Mouse (Mus musculus) B cell, adult 2 months (primary cell): ENCODE data around the gene Smco2.

Source experiments
- DNase-seq, 2 experiments: peaks; one replicate each; pipeline ENCODE4 v3.0.0; 2022

The Smco2 gene

DNA sequence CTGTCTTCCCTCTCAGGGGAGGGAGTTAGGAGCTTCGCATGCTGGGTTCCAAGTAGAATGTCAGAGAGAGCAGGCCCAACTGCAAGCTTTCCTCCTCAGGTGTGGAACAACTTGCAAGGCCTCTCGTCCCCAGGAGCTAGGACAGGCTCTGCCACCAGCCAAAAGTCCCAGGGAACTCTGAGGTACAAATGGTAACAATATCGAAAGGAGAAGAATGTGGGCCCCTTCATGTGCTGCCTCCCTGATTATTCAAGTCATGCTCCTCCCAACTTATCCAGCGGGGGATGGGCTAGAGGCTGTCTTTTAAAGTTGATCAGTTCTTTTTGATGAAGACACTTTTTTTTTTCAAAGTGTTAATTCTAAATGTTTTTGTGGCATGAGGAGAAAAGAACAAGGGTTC lies at the start of gene Smco2:
Gene Smco2, plus strand, starts transcription at position 55 of the 400 bp plus-strand sequence.
- no peak for DNase-seq

DNA sequence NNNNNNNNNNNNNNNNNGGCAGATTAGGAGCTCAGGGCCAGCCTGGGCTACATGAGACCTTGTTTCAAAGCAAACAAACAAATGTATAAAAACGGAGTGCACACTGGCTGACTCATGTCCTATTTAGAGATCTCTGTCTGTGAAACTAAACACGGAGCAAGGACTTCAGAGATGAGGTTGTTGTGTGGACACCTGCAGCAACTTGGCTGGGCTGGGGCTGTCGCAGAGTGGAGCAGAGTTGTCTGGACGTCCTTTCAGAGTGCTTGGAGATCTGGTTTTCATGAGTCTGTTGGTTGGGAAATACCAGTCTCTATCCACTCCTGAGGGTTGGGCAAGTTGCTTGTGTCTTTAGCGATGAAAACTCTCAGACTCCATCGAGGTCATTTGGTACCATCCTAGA lies 39.9 kb upstream of the Smco2 start:
- no peak for DNase-seq

DNA sequence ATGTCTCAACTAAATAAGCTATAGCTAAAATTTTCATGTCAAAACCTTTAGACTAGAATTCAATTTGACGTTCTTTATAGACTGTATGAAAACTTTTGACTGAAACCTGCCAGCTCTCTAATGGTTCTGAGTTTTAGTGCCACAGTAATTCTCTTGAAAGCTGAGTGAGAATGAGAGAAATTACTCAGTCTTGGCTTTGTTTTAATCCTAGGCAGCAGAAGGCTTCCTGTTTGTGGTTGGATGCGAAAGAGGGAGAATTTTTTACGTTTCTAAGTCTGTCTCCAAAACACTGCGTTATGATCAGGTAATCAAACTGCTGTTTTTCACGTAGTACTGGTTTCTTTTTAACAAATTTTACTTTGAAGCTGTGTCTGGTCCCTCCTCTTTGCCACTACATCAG lies 36.9 kb upstream of the Smco2 start:
- DNase-seq: no peak

- no peak for DNase-seq
These were observed 29.5 kb upstream of the Smco2 start for GRCm38 (mm10) chr6:146820177-146820965.

GRCm38 (mm10) chr6:146821958-146822357 lies 27.9 kb upstream of the Smco2 start:
- no peak for DNase-seq

GRCm38 (mm10) chr6:146824727-146825486 lies 25.0 kb upstream of the Smco2 start:
- DNase-seq: peak; percentile 67 to 68

- no peak for DNase-seq
These were observed 24.5 kb upstream of the Smco2 start for GRCm38 (mm10) chr6:146825487-146825773.

DNA sequence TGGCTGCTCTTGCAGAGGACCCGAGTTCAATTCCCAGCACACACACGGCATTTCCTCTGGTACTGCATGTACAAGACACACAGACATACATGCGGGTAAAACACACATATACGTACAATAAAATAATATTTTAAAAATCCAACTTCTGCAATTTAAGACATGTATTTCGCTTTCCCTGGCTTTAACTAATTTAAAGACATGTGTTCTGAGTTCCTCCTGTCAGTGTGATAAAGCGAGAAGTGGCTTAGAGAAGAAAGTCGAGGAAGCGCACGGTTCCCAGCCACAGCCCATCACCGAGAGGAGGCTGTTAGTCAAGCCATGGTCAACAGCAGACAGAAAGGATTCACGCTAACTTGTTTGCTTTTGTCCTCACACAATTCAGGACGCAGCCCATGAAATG lies 18.6 kb upstream of the Smco2 start:
- DNase-seq: no peak

- DNase-seq: peak; percentile 28 to 40
These were observed 16.2 kb upstream of the Smco2 start for GRCm38 (mm10) chr6:146833485-146834314.

DNA sequence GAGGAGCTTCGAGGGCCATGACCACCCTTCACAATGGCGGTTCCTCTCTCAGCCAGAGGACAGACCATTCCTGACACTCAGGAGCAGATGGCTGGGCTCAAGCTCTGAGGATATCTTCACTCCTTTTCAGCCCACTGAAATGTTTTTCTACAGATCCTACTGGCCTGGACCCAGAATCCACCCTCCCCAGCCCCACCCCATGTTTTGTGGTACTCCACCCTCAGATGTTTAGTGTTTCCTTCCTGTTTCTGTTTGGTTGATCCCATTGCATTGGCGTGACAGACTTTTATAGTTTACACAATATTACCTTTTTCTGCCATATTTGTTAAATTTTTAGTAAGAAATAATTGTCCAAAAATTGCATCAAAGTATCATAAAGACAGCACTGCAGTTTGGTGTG lies 15.6 kb upstream of the Smco2 start:
- no peak for DNase-seq

DNA sequence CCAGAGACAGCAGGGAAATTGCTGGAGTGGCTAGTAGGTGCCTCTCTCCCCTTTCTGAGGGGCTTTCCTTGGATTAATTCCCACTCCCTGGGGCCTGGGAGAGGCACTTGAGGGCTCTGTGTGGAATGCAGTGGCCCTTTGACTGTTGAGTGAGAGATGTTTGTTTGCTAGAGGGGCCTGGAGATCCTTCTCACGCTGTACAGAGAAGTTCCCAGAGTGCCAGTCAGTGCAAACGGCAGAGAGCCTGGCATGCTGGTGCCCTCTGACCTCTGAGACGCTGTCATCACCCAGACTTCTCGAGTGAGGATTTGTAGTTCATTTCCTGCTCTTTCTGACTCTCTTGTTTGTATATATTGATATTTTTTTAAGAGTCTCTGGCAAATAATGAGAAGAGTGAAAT lies 14.1 kb upstream of the Smco2 start:
- no peak for DNase-seq

DNA sequence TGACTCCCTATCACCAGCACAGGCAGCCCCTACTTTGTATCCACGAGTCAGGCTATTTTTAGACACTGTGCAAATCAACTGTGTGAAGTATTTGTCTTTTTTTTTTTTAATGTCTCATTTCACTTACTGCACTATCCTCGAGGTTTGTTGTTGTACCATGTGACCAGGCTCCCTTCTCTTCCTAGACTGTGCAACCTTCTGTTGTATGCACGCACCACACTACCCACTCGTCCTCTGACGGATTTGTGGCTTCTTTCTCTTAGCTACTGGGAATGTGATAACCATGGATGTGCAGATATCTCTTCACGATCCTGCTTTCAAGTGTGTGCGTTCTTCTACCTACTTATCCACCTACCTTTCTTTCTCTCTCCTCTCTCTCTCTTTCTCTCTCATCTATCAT lies 12.6 kb upstream of the Smco2 start:
- no peak for DNase-seq

DNA sequence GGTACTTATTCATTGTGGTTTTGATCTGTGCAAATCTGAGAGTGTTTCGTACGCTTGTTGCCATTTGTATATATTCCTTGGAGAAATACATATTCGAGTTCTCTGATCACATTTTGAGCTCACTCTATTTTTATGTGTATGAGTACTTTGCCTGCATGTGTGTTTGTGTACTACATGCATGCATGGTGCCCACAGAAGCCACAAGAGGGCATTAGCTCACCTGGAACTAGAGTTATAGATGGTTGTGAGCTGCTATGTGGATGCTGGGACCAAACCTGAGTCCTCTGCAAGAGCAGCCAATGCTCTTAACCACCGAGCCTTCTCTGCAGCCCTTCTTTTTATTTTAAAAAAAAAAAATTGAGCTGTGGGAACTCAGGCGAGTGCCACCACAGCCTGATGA lies 11.5 kb upstream of the Smco2 start:
- no peak for DNase-seq

DNA sequence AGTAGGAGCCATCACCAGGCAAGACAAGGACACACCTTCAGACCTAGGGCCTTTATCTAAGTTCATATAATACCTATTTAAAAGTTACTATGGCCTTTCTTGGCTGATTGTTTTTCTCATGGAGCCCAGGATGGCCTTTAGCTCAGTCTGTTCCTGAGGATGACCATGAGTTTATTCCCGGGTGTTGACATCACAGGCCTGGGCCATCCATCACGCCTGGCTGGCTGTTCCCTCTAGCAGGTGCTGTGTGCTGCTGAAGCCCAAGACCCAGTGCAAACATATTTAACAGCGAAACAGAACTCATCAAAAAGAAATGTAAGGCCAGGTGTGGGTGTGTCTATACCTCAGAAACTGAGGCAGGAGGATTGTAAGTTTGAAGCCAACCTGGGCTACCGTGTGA lies 11.0 kb upstream of the Smco2 start:
- DNase-seq: no peak

DNA sequence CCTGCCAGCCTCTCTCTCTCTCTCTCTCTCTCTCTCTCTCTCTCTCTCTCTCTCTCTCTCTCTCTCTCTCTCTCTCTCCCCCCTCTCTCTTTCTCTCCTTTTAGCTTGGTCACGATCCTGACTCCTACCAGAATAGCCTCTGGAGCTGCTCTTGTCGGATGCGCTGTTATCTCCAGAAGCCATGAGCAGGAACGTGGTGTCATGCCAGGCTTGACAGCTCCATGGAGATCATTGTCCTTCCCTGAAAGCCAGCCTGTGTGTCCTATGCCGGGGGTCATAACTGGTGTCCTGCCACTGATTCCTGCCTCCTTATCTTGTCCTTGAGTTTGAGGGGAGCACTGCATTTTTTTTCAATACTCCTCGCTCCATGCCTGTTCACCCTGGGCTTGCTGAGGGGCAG lies 5.0 kb upstream of the Smco2 start:
- no peak for DNase-seq

DNA sequence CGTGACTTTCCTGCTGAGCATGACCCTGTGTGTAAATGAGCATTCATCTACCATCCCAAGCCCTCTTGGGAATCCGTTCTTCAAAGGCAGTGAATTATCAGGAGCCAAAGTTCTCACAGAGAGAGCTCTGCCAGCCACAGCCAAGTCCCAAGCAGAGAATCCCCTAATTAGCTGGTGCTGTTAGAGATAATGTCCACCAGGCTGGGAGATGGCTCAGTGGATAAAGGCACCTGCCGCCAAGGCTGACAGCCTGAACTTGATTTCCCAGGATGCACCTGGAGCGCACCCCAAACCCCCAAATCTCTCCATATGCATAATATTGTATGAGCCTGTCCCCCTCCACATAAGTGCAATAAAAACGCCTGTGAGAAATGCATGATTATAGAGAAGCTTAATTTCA lies 4.6 kb upstream of the Smco2 start:
- DNase-seq: no peak

- DNase-seq: peak; percentile 3 to 23
These were observed 3.7 kb upstream of the Smco2 start for GRCm38 (mm10) chr6:146845961-146846750.

GRCm38 (mm10) chr6:146847402-146847801 lies 2.5 kb upstream of the Smco2 start:
- DNase-seq: no peak

DNA sequence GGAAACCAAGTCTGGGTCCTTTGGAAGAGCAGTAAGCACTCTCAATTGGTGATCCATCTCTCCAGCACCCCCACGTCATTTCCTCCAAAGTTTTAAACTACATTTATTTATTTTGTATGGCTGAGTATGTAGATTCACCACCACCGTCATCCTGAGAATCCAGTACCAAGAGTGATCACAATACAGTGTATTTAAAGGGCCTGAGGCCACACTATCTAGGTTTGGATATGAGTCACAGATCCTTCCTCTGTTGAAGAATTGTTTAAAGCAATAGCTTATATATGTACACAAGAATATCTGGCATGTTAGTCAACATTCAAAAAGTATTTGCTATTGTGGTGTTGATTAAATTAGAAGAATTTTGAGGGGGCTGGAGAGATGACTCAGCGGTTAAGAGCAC lies 1.6 kb upstream of the Smco2 start:
- DNase-seq: no peak

- DNase-seq: no peak
These were observed 2.0 kb downstream of the Smco2 start for GRCm38 (mm10) chr6:146851916-146852315.

- no peak for DNase-seq
These were observed 2.8 kb downstream of the Smco2 start for GRCm38 (mm10) chr6:146852739-146853138.

DNA sequence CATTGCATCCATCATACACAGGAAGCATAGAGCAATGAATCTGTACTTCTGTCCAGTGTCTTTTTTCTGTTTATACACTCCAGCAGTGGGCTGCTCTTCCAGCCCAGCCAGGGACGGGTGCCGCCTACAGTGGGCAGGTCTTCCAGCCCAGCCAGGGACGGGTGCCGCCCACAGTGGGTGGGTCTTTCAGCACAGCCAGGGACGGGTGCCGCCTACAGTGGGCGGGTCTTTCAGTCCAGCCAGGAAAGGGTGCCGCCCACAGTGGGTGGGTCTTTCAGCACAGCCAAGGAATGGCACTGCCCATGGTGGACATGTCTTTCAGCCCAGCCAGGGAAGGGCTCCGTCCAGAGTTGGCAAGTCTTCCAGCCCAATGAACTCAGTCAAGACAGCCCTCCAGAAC lies 5.3 kb downstream of the Smco2 start:
- no peak for DNase-seq

GRCm38 (mm10) chr6:146857386-146857785 lies 7.5 kb downstream of the Smco2 start:
- no peak for DNase-seq
